Mouse (Mus musculus): ENCODE data around the gene Gpr141.
"Not testable (repeated sequence)": the region's sequence is repeated elsewhere in the genome, so short reads cannot be mapped to it uniquely, and the experiment has no call there.

Gene Gpr141

DNA sequence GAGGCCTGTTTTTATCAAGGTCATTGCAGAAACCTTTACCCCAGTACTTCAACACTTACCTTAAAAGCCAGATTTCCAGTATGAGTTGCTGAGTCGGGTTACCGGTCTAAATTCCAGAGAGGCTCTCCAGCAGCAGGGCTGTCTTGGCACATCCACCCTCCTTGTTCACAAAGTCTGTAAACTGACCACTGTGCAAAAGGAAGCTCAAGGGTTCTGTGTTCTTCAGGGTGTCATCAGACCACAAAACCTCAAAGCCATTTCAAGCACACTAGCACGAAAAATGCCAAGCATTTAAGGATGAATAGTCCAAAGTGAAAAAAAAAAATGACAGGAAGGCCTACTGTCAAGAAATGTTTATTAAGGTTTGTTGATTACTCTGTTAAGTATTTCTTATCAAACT, at the start of gene Gpr141:
Gpr141 (minus strand) TSS at position 187 of the 400 bp plus-strand sequence.
- no peak for DNase-seq (ENCODE audit: low spot score)

DNA sequence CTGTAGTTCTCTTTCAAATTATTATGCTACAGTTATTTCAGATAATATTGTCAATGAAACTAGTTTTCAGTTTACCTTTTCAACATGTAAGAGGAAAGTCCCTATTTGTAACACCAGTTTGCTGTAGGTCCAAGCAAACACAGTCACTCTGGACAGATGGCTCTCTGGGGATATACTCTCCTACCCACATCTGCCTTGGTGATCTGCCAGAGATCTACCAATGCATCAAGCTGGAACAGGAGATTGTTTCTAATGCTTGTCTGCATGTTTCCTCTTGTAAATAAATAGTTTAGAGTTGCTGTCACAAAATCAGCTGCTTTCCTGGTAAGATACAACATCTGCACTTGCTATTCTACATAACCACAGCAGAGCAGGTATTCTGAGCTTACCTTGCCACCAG, 40.2 kb upstream of the Gpr141 start:
- no peak for DNase-seq (ENCODE audit: low spot score)

DNA sequence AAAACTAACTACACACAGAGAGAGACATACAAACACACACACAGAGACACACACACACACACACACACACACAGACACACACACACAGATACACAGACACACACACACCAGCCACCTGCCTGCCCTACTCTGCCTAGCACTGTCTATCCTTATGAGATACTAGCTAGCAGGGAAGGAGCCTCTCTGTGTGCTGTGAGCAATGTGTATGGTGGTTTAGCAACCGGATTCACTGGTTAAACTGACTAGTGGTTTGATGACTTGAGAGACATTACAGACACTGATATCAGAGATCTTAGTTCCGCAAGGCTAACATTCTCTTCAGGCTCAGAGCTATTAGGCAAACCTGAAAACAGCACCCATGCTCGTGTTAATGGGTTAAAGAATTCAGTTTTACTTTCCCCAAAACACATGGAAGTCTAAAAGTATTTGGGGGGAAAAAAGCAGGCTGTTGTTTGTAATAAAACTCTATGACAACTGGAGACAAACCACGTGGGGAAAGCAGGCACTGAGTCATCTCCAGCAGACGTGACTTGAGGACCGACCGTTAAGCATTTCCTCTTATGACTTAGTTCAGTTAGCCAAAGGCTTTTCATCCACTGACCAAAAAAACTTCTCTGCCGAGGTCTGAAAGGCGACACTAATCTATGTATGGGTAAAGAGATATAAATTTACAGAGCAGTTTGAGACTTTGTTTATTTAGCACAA, 30.7 kb upstream of the Gpr141 start:
- DNase-seq (ENCODE audit: low spot score), result no peak

DNA sequence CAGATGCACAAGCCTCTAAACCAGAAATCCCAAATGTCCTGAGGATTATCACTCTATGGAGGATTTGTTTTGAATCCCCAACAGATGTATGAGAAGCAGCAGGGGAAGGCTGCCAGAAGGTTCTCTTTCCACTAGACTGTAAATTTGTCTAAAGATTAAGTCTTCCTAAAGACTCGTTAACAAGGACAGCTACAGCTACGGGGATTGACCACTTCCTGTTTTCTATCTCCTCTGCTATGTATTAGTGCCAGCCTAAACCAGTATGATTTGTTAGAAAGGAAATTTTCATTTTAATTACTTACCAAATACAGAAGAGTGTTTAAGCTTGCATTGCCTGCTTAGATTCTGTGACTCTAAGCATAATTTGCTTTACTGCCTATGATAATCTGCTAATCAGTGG, 30.0 kb upstream of the Gpr141 start:
- DNase-seq (ENCODE audit: low spot score), result no peak

DNA sequence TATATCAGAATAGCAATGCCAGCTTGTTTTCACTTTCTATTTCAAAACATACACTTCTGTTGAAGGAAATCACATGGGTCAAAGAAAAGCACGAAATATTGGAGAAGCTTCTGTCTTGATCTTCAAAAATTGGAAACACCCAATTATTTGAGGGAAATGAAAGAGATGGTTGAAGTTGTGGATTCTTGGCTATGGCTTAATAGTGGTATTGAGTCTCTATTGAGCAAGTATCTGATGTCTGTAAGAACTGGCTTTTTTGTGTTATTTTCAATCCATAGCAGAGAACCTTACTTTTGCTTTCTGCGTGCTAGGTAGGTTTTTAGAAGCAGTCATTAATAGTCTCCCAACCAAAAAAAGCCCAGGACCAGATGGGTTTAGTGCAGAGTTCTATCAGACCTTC, 19.4 kb upstream of the Gpr141 start:
- no peak for DNase-seq (ENCODE audit: low spot score)

DNA sequence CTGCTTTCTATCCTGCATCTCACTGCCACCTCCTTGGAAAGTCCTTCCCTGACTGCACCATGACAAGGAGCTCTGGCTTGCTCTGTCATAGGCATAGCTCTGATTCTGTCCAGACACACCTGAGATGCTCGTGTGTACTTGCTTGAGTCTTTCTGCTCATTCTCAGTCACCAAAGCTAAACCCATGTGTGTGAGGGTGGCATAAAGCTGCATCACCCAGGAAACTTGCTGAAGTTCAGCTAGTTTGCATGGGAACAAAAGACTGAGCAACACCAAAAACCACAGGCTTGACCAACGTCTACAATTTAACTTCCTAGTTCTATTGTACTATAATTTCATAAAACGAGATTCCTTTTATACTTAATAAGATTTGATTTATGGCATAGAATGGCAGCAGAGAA, 18.6 kb upstream of the Gpr141 start:
- DNase-seq (ENCODE audit: low spot score), result no peak

DNA sequence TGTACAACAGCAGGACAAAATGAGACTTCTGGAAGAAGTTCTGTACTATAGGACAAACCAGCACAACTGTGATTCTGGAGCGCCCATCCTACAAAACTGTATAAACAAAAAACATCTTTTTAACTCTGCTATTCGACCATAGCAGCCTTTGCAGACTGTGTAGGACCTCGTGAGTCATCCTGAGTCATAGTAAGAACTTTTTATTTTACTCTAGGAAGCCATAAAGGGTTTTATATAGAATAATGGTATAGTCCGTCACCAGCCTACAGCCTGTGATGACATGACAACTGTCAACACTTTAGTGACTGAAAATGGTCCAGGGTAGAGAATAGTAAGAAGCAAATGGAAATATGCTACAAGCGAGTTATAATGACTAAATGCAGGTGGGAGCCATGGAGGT, 17.6 kb upstream of the Gpr141 start:
- DNase-seq (ENCODE audit: low spot score), result no peak

DNA sequence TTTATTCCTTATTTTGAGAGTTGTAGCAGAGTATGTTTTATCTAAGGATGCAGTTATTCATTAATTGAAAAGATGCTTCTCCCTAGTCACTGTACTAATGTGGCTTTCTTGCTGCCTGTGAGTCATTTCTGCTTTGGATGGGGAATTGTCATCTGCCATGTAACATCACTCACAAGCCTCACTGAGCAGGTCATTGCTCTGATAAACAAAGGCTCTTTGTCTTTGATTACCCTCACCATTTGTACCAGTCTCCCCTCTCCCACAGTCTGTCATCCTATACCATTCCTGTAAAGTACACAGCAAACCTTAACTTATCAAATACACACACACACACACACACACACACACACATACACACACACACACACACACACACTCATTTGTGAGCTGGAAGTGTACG, 16.1 kb upstream of the Gpr141 start:
- no peak for DNase-seq (ENCODE audit: low spot score)

DNA sequence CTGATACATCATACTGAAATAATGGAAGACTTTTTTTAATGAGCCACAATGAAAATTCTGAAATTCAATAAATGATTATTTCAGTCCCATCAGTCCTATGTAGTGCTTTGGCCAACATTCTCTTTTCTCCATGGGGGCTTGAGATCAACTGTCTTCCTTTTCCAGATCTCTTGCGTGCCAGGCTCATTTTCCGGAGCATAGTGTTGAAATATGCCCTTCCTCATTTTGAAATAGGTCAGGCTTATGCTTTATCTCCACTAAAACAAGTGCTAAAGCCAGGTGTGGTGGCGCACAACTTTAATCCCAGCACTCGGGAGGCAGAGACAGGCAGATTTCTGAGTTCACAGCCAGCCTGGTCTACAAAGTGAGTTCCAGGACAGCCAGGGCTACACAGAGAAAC, 6.5 kb upstream of the Gpr141 start:
- DNase-seq (ENCODE audit: low spot score), result no peak

DNA sequence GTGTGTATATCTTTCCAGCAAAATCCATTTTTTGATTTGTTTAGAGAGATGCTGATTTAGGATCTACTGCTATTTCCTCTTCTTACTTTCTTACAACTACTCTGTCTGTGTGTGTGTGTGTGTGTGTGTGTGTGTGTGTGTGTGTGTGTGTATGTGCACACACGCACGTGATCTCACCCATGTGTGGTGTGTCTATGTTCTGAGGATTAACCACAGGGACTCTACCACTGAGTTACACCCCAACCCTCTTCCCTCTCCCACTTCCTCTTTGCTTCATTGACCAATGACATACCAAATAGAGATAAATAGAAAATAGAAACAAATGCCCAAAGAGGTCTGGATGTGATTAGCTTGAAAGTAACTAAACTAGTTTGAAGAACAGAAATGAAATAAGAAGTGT, 4.0 kb upstream of the Gpr141 start:
- DNase-seq (ENCODE audit: low spot score), result no peak

DNA sequence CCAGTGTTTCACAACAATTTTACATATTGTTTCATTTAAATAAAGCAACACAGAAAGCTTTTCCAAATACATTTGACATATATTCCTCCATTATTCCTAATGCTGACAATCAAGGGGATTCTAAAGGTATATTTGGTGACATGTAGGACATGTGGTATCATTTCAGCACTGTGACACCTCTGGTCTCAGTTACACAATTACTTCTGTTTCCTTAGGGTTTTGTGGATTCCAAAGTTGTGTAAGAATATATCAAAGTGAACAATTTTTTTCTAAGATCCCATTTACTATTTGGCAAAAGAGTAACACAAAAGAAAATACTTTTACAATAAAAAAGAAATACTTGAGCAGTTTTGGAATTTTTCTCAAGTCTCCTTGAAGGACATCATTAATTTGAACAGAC, 2.4 kb downstream of the Gpr141 start:
- DNase-seq (ENCODE audit: low spot score), result no peak

DNA sequence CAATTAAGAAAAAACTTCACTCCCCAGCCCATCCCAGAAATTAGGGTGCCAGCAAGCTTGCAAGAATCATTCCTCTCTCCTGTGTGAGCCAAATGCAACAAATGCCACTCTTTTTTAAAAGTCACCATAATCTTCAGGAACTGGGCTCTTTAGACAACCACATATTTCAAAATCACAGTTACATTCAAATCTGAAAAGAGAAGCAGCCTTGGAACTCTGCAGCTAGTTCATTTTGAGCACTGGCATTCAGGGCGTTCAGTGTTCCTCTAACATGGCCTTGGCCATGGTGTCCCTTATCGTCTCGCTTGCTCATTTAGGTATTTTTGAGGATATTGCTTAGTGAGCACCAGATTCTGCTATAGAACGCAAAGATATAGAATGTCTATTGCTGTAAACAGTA, 4.1 kb downstream of the Gpr141 start:
- no peak for DNase-seq (ENCODE audit: low spot score)

DNA sequence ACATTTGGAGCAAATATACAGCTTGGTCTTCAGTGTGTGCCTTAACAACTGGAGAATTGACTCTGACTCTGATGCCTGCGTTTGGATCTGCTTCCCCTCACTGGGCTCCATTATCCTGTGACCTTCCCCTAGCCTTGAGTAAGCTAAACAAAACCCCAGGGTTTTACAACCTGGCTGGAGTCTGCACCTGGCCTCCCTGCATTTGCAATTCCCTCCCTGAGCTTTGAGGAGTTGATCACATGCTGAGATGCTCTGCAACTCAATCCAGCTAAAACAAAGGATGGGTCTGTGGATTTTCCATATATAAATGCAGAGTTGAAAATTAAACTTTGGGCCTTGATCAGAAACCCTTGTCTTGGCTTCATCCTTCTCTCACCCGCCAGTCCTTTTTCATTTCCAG, 4.8 kb downstream of the Gpr141 start:
- DNase-seq (ENCODE audit: low spot score), result no peak

DNA sequence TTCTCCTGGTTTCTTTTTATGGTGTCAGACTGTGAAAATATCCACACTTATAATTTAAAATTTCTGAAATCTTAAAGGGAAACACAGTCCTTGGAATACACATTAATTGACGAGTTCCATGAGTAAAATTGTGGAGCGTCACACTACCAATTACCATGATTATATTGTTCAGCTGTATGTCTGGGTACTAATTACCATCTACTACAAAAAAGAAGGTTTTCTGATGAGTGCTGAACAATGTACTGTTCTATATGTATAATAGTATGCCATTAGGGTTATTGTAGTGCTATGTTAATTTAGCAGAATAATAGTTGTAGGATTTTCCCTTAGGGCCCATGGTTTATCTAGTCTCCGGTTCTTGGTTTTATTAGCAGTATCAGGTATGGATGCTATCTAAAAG, 29.1 kb downstream of the Gpr141 start:
- no peak for DNase-seq (ENCODE audit: low spot score)

DNA sequence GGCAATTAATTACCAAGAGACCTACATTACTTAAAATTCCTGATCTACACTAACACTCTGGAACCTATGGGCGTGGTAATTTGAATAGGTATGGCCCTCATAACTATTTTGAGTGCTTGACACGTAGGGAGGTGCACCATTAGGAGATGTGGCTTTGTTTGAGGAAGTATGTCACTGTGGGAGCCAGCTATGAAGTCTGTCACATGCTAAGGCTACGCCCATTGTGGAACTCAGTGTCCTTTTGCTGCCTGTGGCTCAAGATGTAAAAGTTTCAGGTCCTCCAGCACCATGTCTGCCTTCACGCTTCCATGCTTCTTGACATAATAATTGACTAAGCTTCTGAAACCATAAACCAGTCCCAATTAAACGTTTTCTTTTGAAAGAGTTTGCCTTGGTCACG, 29.6 kb downstream of the Gpr141 start:
- DNase-seq (ENCODE audit: low spot score), result no peak

DNA sequence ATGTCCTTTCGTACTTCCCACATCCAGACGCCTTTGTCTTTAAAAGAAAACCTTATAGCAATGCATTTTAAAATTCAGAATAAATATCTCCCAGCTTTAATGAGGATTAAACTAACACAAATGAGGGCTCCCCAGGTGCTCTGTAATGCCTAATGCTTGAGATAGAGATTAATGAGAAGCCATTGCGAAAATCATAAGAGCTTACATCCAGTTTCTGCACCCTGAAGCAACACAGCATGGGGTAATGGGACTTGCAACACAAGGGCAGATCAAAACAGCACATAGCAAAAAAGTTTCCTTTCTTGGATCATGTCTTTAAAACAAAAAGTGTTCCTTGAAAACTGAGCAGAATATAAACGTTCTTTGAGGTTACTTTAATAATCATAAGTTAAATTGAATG, 30.3 kb downstream of the Gpr141 start:
- no peak for DNase-seq (ENCODE audit: low spot score)

DNA sequence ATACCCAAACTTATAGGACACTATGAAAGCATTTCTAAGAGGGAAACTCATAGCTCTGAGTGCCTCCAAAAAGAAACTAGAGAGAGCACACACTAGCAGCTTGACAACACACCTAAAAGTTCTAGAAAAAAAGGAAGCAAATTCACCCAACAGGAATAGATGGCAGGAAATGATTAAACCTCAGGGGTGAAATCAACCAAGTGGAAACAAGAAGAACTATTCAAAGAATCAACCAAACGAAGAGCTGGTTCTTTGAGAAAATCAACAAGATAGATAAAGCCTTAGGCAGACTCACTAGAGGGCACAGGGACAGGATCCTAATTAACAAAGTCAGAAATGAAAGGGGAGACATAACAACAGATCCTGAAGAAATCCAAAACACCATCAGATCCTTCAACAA, 36.1 kb downstream of the Gpr141 start:
- DNase-seq (ENCODE audit: low spot score), result not testable (repeated sequence)

DNA sequence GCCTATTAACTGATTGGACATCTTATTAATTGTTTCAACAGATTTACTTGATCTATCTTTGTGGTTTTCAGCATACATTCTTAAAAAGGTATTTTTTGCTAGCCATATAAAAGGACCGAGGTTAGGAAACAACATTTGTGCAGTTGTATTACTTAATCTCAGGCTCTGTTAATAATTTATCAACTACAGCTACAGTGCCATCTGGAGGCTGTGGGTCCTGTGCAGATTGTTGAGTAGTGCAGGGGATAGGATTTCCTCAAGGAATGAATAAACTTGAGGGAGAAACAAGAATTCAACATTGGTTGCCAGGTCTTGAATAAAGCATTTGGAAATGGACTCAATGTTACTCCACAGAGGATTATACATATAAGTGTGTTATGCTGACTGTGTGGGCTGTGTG, 53.9 kb downstream of the Gpr141 start:
- DNase-seq (ENCODE audit: low spot score), result no peak

DNA sequence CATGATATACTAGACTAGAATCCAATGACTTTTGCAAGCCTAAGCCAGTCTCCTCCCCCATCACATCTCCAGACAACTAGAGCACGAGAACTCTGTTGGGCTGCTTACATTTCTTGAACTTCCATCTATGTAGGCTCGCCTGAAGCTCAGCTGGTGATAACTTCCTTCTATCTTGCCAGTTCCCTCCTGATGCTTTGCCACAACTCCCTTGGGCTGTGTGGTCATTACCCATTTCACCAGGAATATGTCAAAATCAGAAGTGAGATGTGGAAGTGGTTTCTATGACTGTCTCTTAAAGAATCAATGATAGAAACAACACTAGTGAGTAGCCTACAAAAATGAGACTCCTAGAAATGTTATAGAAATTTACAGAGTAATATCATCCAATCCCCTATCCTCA, 56.9 kb downstream of the Gpr141 start:
- DNase-seq (ENCODE audit: low spot score), result no peak

DNA sequence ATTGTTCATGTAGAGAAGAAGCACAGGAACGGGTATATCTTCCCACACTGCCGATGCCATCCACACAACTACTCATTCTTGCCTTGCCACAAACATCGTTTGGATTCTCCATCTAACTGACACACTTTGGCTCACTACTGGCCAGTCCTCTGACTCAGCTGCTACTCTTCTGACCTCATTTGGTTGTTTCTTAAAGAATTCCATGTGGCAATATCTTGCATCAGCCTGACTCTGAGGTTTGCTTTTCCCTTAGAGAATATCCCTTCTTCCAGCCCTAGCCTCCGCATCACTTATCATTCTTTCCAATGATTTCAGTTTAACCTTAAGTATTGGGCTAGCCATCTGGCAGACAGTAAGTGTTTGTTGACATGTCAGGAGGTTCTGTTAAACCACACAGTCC, 59.8 kb downstream of the Gpr141 start:
- no peak for DNase-seq (ENCODE audit: low spot score)

DNA sequence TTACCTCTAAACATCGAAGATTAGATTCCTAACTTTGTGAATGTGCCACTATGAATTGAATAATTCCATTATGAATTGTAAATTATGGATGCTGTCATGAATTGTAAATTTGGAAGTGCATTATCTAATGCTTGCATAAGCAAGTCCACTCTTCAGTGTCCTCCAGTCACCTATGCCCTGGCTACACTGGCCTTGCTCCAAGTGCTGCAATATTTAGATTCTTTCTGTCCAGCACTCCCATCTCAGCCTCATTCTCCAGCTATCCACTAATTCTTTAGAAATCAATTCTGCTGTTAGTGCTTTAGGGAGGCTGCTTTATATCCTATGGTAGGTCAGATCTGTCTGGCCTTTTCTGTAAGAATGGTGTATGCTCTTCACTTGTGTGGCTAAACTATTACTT, 60.8 kb downstream of the Gpr141 start:
- DNase-seq (ENCODE audit: low spot score), result no peak

DNA sequence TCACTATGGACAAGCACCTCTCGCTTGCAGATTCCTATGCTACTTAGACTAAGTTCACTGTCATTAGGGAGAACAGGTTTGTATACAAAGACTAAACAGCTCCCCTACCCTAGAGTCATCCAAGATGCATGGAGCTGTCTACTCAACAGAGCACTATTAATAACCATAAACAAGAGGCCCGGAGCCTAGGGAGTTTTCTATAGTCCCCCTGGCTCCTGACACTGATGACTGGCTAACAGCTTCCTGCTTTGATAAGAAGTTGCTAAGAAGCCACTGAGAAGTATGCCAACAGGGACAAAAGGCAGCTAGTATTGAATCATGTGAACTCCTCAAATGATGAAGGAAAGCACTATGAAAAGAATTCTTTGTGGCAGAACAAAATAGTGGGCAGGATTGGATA, 78.3 kb downstream of the Gpr141 start:
- no peak for DNase-seq (ENCODE audit: low spot score)

DNA sequence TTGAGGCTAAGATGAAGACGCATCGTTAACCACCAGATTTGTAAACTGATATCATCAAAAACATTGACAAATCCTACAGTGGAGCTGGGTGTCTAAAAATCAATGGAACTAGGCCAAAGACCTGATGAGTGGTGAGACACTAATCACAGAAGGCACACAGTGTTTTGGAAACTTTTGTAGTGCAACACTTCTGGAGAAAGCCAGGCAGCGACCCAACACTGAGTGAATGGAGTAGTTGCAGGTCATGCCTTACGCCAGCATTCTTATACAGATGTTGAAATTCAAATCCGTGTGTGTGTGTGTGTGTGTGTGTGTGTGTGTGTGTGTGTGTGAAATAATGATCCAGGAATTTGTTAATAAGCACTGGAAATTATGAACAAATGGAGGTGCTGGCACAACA, 79.5 kb downstream of the Gpr141 start:
- DNase-seq (ENCODE audit: low spot score), result no peak

DNA sequence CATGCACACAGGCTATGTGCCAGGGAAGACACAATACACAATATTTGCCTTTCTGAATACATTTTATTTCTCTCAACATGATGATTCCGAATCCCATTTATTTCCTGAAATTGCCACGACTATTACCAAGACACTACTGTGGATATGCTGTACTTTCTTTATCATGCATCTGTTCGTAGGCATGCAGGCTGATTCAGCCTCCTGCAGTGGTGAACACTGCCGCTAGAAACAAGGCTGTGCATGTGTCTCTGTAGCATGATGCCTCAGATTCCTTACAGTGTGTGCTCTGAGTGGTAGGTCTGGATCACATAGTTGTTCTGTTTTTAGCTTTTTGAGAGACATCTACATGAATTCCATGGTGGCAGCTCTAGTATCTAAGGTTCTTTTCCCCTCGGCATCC, 89.5 kb downstream of the Gpr141 start:
- no peak for DNase-seq (ENCODE audit: low spot score)

DNA sequence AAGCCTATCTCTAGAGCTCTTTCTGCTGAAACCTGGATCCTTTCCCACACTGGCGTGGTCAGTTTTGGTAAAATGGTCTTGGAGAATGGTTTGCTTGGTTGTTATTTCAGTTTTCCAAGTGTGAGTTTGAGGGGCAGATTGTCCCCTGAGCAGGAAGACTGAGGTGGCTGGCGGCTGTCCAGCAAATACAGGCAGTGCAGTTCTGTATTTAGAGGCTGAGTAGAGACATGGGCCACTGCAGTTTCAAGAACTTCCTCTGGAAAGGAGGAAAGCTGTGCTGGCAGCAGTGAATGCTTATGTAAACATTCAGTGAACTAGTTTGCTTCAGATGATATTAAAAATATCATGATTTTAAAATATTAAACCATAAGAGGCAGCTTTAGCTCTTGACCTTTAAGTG, 93.2 kb downstream of the Gpr141 start:
- no peak for DNase-seq (ENCODE audit: low spot score)
